Mouse (Mus musculus) cerebellum, adult 2 months (tissue): ENCODE data around the gene Nelfe.

Source experiments
- CTCF ChIP-seq: fragments of 200-500 bp; IDR thresholded peaks from 2 replicates; pipeline ENCODE4 v1.5.1; 2011; ENCODE audit warnings: low read depth, mild to moderate bottlenecking, control low read depth, low read length, moderate library complexity, borderline replicate concordance; ENCODE audit not compliant: insufficient read depth
- POLR2A ChIP-seq: fragments of 200-500 bp; IDR thresholded peaks from 2 replicates; pipeline ENCODE4 v1.6.1; 2011; ENCODE audit warnings: low read length, control low read depth, borderline replicate concordance; ENCODE audit not compliant: insufficient read depth

- TF ChIP-seq CTCF (no peak), POLR2A (no peak)
Observed at GRCm38 (mm10) chr17:34808599-34809205, 41.5 kb upstream of the Nelfe start.
